Mouse (Mus musculus) hindbrain, embryonic 15.5 days (tissue): Measurements from ENCODE around the gene Mettl9. TPM values are rescaled to one million over a fixed set of nuclear protein-coding genes. Genes with fewer than 3 reads are reported as not detected.

Experiments used
- ATAC-seq: fragments of 200-750 bp; cut with Nextera tagmentation; 2 replicates; pipeline ENCODE4 v1.8.0; 2017; ENCODE audit warnings: low read depth, moderate number of reproducible peaks, moderate TSS enrichment; ENCODE audit not compliant: low FRiP score
- H3K27ac ChIP-seq: fragments of 300-500 bp; sonication (generic); replicated peaks from 2 replicates; pipeline ENCODE4 v1.5.1; 2015; ENCODE audit warnings: mild to moderate bottlenecking, inconsistent platforms
- H3K27me3 ChIP-seq: fragments of 300-500 bp; sonication (generic); 2 replicates; pipeline ENCODE4 v1.6.1; 2015; ENCODE audit warnings: control low read depth, inconsistent platforms
- H3K36me3 ChIP-seq: fragments of 300-500 bp; sonication (generic); 2 replicates; pipeline ENCODE4 v1.6.1; 2015; ENCODE audit warnings: control low read depth, inconsistent platforms
- H3K4me1 ChIP-seq: fragments of 300-500 bp; sonication (generic); replicated peaks from 2 replicates; pipeline ENCODE4 v1.6.1; 2015; ENCODE audit warnings: control low read depth, inconsistent platforms
- H3K4me2 ChIP-seq: fragments of 300-500 bp; sonication (generic); 2 replicates; pipeline ENCODE4 v1.6.1; 2015; ENCODE audit warnings: moderate library complexity, mild to moderate bottlenecking, inconsistent platforms
- H3K4me3 ChIP-seq: fragments of 300-500 bp; sonication (generic); 2 replicates; pipeline ENCODE4 v1.5.1; 2015; ENCODE audit warnings: mild to moderate bottlenecking, inconsistent platforms
- H3K9ac ChIP-seq: fragments of 300-500 bp; sonication (generic); 2 replicates; pipeline ENCODE4 v1.6.1; 2015; ENCODE audit warnings: inconsistent platforms
- H3K9me3 ChIP-seq: fragments of 300-500 bp; sonication (generic); 2 replicates; pipeline ENCODE4 v1.6.1; 2016; ENCODE audit warnings: control low read depth, inconsistent platforms
- WGBS: fragments of 180-500 bp; shearing (Covaris S2); methylation state at CpG from one replicate; pipeline ENCODE4 v1.1.7; 2015; 5-methylcytosine and 5-hydroxymethylcytosine counted together
- polyA plus RNA-seq: library from polyadenylated mRNA; unstranded; fragments of >200 nt; fragmentation: Nextera tagmentation; extraction: Ambion mirVana; gene quantifications from 2 replicates; pipeline ENCODE4 v1.2.1, GENCODE M21; 2015

Gene Mettl9
- polyA plus RNA-seq, 1 experiment from 2014 or later, result 183 TPM

- Histone ChIP-seq H3K4me2 (no peak overlapping the region), H3K9ac (no peak overlapping the region), H3K4me1 (peaks cover 33% of the 10 kb centered on the region), H3K36me3 (0 out of 2 replicates have a peak, but pooled peaks cover 3% of the 10 kb centered on the region), H3K27me3 (no peaks in the 10 kb centered on the region), H3K27ac (no peak overlapping the region), H3K9me3 (no peaks in the 10 kb centered on the region), H3K4me3 (no peak overlapping the region)
- 58% methylated on average over 9 of the region's 9 CpGs for WGBS
- peak; percentile 78; the same call in 1 of the 2 replicates for ATAC-seq
Measured at GRCm38 (mm10) chr7:121082949-121083513, 48.8 kb downstream of the Mettl9 start.

- Histone ChIP-seq H3K9me3 (no peaks in the 10 kb centered on the region), H3K36me3 (0 out of 2 replicates have a peak, but pooled peaks cover 3% of the 10 kb centered on the region), H3K9ac (no peak overlapping the region), H3K4me3 (no peak overlapping the region), H3K4me2 (no peak overlapping the region), H3K27me3 (no peaks in the 10 kb centered on the region), H3K27ac (no peak overlapping the region), H3K4me1 (peaks cover 31% of the 10 kb centered on the region)
- 57% methylated on average over 8 of the region's 8 CpGs for WGBS
- ATAC-seq, result no peak
Measured at GRCm38 (mm10) chr7:121084840-121085453, 50.7 kb downstream of the Mettl9 start.

GRCm38 (mm10) chr7:121085500-121085899, 51.3 kb downstream of the Mettl9 start:
- Histone ChIP-seq H3K36me3 (0 out of 2 replicates have a peak, but pooled peaks cover 2% of the 10 kb centered on the region), H3K27ac (no peak overlapping the region), H3K4me1 (peaks cover 31% of the 10 kb centered on the region), H3K4me3 (no peak overlapping the region), H3K9me3 (no peaks in the 10 kb centered on the region), H3K27me3 (no peaks in the 10 kb centered on the region), H3K9ac (no peak overlapping the region), H3K4me2 (no peak overlapping the region)
- WGBS, result 24% methylated on average over 4 of the region's 4 CpGs
- no peak; the same call in 1 of the 2 replicates for ATAC-seq

GRCm38 (mm10) chr7:121088745-121089144, 54.5 kb downstream of the Mettl9 start:
- no peak overlapping the region for H3K4me2 ChIP-seq
- no peak overlapping the region for H3K9ac ChIP-seq
- H3K4me1 ChIP-seq, result peaks cover 14% of the 10 kb centered on the region; the same call in 1 of the 2 replicates
- no peak overlapping the region for H3K4me3 ChIP-seq
- H3K9me3 ChIP-seq, result no peaks in the 10 kb centered on the region
- no peaks in the 10 kb centered on the region for H3K36me3 ChIP-seq
- no peak for ATAC-seq
- no peaks in the 10 kb centered on the region for H3K27me3 ChIP-seq
- no peak overlapping the region for H3K27ac ChIP-seq
- WGBS, result 78% methylated on average over 5 of the region's 5 CpGs

- Histone ChIP-seq H3K4me3 (no peak overlapping the region), H3K9me3 (no peaks in the 10 kb centered on the region), H3K27me3 (no peaks in the 10 kb centered on the region), H3K27ac (no peak overlapping the region), H3K9ac (no peak overlapping the region), H3K4me1 (peaks cover 8% of the 10 kb centered on the region; the same call in 1 of the 2 replicates), H3K36me3 (no peaks in the 10 kb centered on the region), H3K4me2 (no peak overlapping the region)
- 95% methylated on average over 7 of the region's 7 CpGs for WGBS
- no peak for ATAC-seq
Measured at GRCm38 (mm10) chr7:121090748-121091147, 56.5 kb downstream of the Mettl9 start.

- H3K4me1 ChIP-seq, result no peaks in the 10 kb centered on the region
Measured at GRCm38 (mm10) chr7:121093026-121093425, 58.8 kb downstream of the Mettl9 start.

GRCm38 (mm10) chr7:121098614-121099389, 64.6 kb downstream of the Mettl9 start:
- Histone ChIP-seq H3K36me3 (no peaks in the 10 kb centered on the region), H3K27me3 (no peaks in the 10 kb centered on the region), H3K4me2 (no peak overlapping the region), H3K4me1 (no peaks in the 10 kb centered on the region), H3K9me3 (no peaks in the 10 kb centered on the region), H3K9ac (no peak overlapping the region), H3K27ac (no peak overlapping the region), H3K4me3 (no peak overlapping the region)
- WGBS, result 74% methylated on average over 10 of the region's 10 CpGs
- ATAC-seq, result no peak

More at GRCm38 (mm10) chr7:121093026-121093425, 58.8 kb downstream of the Mettl9 start:
- H3K9ac ChIP-seq, result no peak overlapping the region
- no peaks in the 10 kb centered on the region for H3K9me3 ChIP-seq
- no peak overlapping the region for H3K4me2 ChIP-seq
- H3K36me3 ChIP-seq, result no peaks in the 10 kb centered on the region
- ATAC-seq, result no peak
- no peak overlapping the region for H3K27ac ChIP-seq
- no peaks in the 10 kb centered on the region for H3K27me3 ChIP-seq
- 65% methylated on average over 4 of the region's 4 CpGs for WGBS
- H3K4me3 ChIP-seq, result no peak overlapping the region

GRCm38 (mm10) chr7:121107851-121108250, 73.6 kb downstream of the Mettl9 start:
- no peak for ATAC-seq
- 74% methylated on average over 3 of the region's 3 CpGs for WGBS
- Histone ChIP-seq H3K36me3 (no peaks in the 10 kb centered on the region), H3K4me3 (no peak overlapping the region), H3K9me3 (no peaks in the 10 kb centered on the region), H3K27ac (no peak overlapping the region), H3K9ac (no peak overlapping the region), H3K27me3 (no peaks in the 10 kb centered on the region), H3K4me1 (no peaks in the 10 kb centered on the region), H3K4me2 (no peak overlapping the region)

GRCm38 (mm10) chr7:121111321-121111720, 77.1 kb downstream of the Mettl9 start:
- WGBS, result 33% methylated on average over 3 of the region's 3 CpGs

GRCm38 (mm10) chr7:121111762-121112161, 77.5 kb downstream of the Mettl9 start:
- H3K27ac ChIP-seq, result no peak overlapping the region
- no peaks in the 10 kb centered on the region for H3K9me3 ChIP-seq

More at GRCm38 (mm10) chr7:121111321-121111720, 77.1 kb downstream of the Mettl9 start:
- no peak overlapping the region for H3K4me2 ChIP-seq
- H3K4me3 ChIP-seq, result no peak overlapping the region
- H3K36me3 ChIP-seq, result no peaks in the 10 kb centered on the region
- no peaks in the 10 kb centered on the region for H3K27me3 ChIP-seq
- no peaks in the 10 kb centered on the region for H3K4me1 ChIP-seq
- no peak overlapping the region for H3K9ac ChIP-seq
- no peak for ATAC-seq
- no peaks in the 10 kb centered on the region for H3K9me3 ChIP-seq
- no peak overlapping the region for H3K27ac ChIP-seq

GRCm38 (mm10) chr7:121120143-121120818, 86.0 kb downstream of the Mettl9 start:
- WGBS, result 11% methylated on average over 10 of the region's 10 CpGs
- peak; percentile 89 for ATAC-seq
- H3K4me2 ChIP-seq, result no peak overlapping the region
- H3K9ac ChIP-seq, result no peak overlapping the region
- no peaks in the 10 kb centered on the region for H3K36me3 ChIP-seq
- H3K4me3 ChIP-seq, result no peak overlapping the region
- H3K27me3 ChIP-seq, result no peaks in the 10 kb centered on the region
- 0 out of 2 replicates have a peak, but pooled peaks cover 2% of the 10 kb centered on the region for H3K4me1 ChIP-seq
- H3K9me3 ChIP-seq, result no peaks in the 10 kb centered on the region
- H3K27ac ChIP-seq, result no peak overlapping the region

More at GRCm38 (mm10) chr7:121111762-121112161, 77.5 kb downstream of the Mettl9 start:
- no peaks in the 10 kb centered on the region for H3K4me1 ChIP-seq
- no peaks in the 10 kb centered on the region for H3K36me3 ChIP-seq
- H3K9ac ChIP-seq, result no peak overlapping the region
- no peak for ATAC-seq
- WGBS, result 66% methylated on average over 3 of the region's 3 CpGs
- no peaks in the 10 kb centered on the region for H3K27me3 ChIP-seq
- H3K4me2 ChIP-seq, result no peak overlapping the region
- no peak overlapping the region for H3K4me3 ChIP-seq
